Mouse (Mus musculus) hindbrain, embryonic 10.5 days (tissue): ENCODE results near the gene Ehd1. TPM values are rescaled to one million over a fixed set of nuclear protein-coding genes. Genes with fewer than 3 reads are reported as not detected.

Experiments used
- DNase-seq: peaks from one replicate; pipeline ENCODE4 v3.0.0-alpha.2; 2017; ENCODE audit warnings: low spot score
- H3K27ac ChIP-seq: fragments of 300-500 bp; sonication (generic); 2 replicates; pipeline ENCODE4 v1.5.1; 2016; ENCODE audit warnings: mild to moderate bottlenecking, moderate library complexity
- H3K27me3 ChIP-seq: fragments of 300-500 bp; sonication (generic); 2 replicates; pipeline ENCODE4 v1.6.1; 2016; ENCODE audit warnings: mild to moderate bottlenecking; ENCODE audit not compliant: poor library complexity, insufficient read depth, severe bottlenecking
- H3K36me3 ChIP-seq: fragments of 300-500 bp; sonication (generic); 2 replicates; pipeline ENCODE4 v1.6.1; 2016; ENCODE audit warnings: mild to moderate bottlenecking, moderate library complexity
- H3K4me1 ChIP-seq: fragments of 300-500 bp; sonication (generic); replicated peaks from 2 replicates; pipeline ENCODE4 v1.6.1; 2016; ENCODE audit warnings: mild to moderate bottlenecking
- H3K4me3 ChIP-seq: fragments of 300-500 bp; sonication (generic); 2 replicates; pipeline ENCODE4 v1.5.1; 2016; ENCODE audit warnings: mild to moderate bottlenecking, moderate library complexity
- H3K9me3 ChIP-seq: fragments of 300-500 bp; sonication (generic); 2 replicates; pipeline ENCODE4 v1.6.1; 2016; ENCODE audit warnings: mild to moderate bottlenecking, moderate library complexity
- WGBS: fragments of 180-500 bp; shearing (Covaris S2); methylation state at CpG from one replicate; pipeline ENCODE4 v1.1.7; 2016; 5-methylcytosine and 5-hydroxymethylcytosine counted together
- polyA plus RNA-seq: library from polyadenylated mRNA; unstranded; fragments of >200 nt; fragmentation: Nextera tagmentation; extraction: Ambion mirVana; gene quantifications from 2 replicates; pipeline ENCODE4 v1.2.1, GENCODE M21; 2016

Gene Ehd1
- polyA plus RNA-seq, 1 experiment from 2014 or later = 103 TPM

DNA sequence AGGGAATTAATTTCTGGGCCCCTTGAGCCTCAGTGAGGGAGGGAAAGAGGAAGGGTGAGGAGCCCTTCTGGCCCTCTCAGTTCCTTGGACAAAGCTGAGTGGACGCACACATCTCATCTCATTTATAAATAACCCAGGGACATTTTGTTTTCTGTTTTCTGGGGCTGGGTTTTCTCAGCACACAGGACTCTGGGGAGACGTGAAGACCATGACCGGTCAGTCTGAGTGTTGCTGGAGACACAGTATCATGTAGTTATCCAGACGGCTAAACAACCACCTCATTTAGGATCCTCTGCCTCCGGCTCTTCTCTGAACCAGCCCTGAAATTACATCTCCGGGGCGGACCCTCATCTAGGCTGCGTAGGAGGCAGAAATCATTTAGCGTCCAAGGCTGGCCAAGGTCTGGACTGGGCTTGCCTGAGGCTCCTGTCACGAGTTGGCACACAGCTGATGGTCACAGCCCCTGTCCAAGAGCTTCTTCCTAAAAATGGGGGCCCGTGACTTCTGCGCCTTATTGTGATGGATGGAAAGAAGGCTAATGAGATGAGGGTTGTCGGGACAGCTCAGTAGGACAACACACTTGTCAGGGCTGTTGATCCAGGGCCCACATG is 2.4 kb upstream of the Ehd1 start:
- Histone ChIP-seq H3K27me3 (no peaks in the 10 kb centered on the region; the same call in 1 of the 2 replicates), H3K4me3 (no peak overlapping the region), H3K27ac (no peak overlapping the region), H3K36me3 (peaks cover under 1% of the 10 kb centered on the region), H3K9me3 (no peaks in the 10 kb centered on the region), H3K4me1 (peaks cover 45% of the 10 kb centered on the region)
- DNase-seq = no peak
- 92% methylated on average over 13 of the region's 13 CpGs for WGBS

DNA sequence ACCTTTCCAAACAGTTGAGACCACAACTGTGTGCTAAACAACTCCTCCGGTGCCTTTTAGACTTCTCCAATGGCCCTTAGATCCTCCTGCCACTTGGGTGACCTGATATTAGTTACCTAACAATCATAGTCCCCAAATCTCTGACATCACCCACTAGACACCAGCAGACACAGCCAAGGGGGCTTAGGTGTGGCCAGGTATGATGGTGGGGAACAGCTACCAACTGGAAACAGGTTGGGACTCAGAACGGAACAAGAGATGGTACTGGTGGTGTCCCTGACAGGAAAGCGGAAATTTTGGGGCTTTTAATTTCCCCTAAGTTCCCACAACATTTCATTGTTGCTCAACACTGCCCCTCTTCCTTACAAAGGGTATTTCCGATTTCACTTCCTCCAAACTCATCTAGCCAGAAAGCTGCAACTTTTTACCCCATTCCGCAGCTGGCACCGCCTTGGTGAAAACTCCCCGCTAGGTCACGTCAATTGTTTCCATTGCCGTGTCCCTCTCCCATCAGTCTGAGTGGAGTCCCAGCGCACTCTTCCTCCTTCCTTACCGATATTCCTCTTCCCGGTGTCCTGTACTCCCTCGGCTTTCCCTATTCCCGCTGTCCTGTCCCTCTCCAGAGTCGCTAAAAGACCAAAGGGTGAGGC is 660 bp upstream of the Ehd1 start:
- no peak for DNase-seq
- Histone ChIP-seq H3K27ac (peak overlapping the region; percentile 92), H3K27me3 (no peaks in the 10 kb centered on the region; the same call in 1 of the 2 replicates), H3K4me3 (peak overlapping the region; percentile 94), H3K4me1 (peaks cover 59% of the 10 kb centered on the region), H3K36me3 (peaks cover 18% of the 10 kb centered on the region), H3K9me3 (no peaks in the 10 kb centered on the region)
- 9% methylated on average over 15 of the region's 15 CpGs for WGBS

DNA sequence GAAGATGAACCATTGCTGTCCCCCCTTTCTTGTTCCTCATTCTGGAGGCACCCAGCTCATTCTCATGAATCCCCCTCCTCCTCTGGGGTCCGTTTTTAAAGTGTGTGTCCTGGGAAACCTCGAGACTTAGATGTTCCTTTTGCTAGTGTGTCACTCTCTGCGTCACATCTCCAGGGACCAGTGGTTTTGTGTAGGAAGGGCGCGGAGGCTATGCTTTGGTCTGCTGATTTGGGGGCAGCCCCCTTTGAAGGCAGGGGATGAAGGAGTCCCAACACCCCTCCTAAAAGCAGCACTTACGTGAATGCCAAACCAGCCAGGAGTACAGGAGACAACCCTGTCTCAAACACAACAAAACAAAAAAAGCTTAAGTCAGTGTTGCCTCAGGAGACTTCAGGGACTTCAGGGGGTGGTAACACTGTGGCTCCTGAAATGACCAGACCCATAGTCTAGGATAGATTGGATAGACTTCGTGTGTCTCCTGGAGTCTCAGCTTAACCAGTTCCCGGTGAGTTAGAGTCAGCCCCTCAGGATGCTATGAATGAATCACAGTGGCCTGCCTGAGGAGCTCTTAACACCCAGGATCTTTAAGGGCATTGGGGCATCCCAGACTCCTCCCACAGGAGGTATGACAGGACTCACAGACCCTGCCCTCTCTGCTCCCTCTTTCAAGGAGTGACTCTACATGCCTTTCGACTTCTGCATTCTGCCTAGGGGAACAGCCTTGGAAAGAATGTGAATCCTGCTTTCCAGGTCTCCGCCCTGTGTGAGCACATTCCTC is 1.3 kb downstream of the Ehd1 start:
- WGBS = 5% methylated on average over 10 of the region's 10 CpGs
- peaks cover 38% of the 10 kb centered on the region for H3K36me3 ChIP-seq
- H3K4me3 ChIP-seq = peak overlapping the region; percentile 94
- peak; percentile 34 for DNase-seq
- no peaks in the 10 kb centered on the region for H3K9me3 ChIP-seq
- peaks cover 56% of the 10 kb centered on the region for H3K4me1 ChIP-seq
- H3K27ac ChIP-seq = peak overlapping the region; percentile 92
- H3K27me3 ChIP-seq = no peaks in the 10 kb centered on the region

DNA sequence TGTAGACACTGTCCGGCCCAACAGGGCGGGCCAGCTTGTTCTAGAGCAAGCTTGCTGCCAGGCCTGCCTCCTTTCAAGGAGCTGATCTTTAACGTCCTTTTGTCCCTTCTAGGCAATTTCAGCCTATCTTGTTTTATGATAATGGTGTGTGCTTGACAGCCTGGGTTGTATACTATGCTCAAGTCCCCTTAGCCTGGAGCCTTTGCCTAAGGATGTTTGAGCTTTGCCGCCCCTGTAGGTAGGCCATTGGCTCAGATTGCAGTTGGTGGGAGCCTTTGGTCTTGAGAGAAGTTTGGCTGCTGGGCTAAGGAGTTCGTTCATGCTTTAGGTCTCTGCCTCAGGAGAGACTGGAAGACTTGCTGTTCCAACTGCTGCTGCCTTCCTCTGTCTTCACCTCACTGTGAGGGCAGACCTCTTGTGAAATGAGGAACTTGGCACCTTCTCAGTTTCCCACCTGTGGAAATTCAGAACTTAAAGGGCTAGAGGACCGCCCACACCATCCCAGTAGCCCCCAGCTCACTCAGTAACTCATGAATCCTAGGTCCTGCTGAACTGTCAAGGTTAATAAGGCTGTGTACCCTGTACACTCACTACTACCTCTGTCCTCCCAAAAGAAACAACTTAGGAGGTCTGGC is 2.0 kb downstream of the Ehd1 start:
- 46% methylated on average over 6 of the region's 6 CpGs for WGBS
- H3K4me3 ChIP-seq = peak overlapping the region; percentile 94
- peak overlapping the region; percentile 92 for H3K27ac ChIP-seq
- H3K4me1 ChIP-seq = peaks cover 56% of the 10 kb centered on the region
- H3K9me3 ChIP-seq = no peaks in the 10 kb centered on the region
- H3K36me3 ChIP-seq = peaks cover 45% of the 10 kb centered on the region
- DNase-seq = no peak
- no peaks in the 10 kb centered on the region for H3K27me3 ChIP-seq

DNA sequence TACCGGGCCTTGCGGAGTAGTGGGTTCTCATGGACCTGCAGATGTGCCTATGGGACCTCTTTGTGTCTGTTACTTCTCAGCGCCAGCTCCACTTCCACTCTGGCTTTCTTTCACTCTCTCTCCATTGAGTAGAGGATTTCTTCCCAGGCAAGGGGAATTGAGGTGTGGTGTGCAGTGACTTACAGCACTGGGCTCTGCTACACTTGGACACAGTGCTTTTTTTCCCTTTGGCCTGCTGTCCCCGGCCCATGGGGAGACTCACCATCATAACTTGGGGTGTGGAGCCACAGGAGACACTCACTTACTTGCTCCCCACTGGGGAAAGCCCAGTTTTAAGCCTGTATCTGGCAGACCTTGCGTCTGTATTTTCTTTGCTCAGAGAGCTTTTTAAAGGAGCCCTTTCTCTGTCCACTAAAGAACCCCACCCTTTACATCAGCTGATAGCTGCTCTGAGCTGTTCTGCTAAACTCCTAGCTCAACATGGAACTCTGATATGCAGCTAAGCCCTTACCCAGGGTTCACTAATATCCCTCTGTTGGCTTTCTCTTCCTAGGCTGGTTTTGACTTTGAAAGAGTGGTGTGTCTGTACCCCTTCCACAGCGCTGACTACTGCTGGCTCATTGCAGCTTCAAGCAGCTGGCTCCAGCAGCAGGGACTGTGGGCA is 3.1 kb downstream of the Ehd1 start:
- no peak for DNase-seq
- Histone ChIP-seq H3K9me3 (no peaks in the 10 kb centered on the region), H3K27me3 (no peaks in the 10 kb centered on the region), H3K4me1 (peaks cover 56% of the 10 kb centered on the region), H3K4me3 (peak overlapping the region; percentile 94), H3K36me3 (peaks cover 55% of the 10 kb centered on the region), H3K27ac (peak overlapping the region; percentile 92; the same call in 1 of the 2 replicates)
- WGBS = 92% methylated on average over 6 of the region's 6 CpGs

DNA sequence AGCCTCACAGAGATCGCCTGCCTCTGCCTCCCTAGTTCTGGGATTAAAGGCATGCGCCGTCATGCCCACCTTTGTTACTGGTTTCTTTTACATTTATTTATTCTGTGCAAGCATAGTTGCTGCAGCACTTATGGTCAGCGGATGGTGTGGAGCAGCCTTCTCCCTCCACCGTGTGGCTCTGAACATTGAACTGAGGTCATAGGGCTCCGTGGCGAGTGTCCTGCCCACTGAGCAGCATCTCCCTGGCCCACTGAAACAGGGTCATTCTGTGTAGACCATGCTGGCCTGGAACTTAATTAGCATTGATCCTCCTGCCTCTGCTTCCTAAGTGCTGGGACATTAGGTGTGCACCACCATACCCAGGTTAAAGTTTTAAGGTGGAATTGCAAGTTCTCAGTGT is 4.0 kb downstream of the Ehd1 start:
- WGBS = 88% methylated on average over 7 of the region's 7 CpGs
- peak overlapping the region; percentile 6; the same call in 1 of the 2 replicates for H3K4me3 ChIP-seq
- DNase-seq = no peak
- H3K27ac ChIP-seq = peak overlapping the region; percentile 23; the same call in 1 of the 2 replicates
- H3K4me1 ChIP-seq = peaks cover 49% of the 10 kb centered on the region
- H3K9me3 ChIP-seq = no peaks in the 10 kb centered on the region
- H3K36me3 ChIP-seq = peaks cover 65% of the 10 kb centered on the region
- no peaks in the 10 kb centered on the region for H3K27me3 ChIP-seq

DNA sequence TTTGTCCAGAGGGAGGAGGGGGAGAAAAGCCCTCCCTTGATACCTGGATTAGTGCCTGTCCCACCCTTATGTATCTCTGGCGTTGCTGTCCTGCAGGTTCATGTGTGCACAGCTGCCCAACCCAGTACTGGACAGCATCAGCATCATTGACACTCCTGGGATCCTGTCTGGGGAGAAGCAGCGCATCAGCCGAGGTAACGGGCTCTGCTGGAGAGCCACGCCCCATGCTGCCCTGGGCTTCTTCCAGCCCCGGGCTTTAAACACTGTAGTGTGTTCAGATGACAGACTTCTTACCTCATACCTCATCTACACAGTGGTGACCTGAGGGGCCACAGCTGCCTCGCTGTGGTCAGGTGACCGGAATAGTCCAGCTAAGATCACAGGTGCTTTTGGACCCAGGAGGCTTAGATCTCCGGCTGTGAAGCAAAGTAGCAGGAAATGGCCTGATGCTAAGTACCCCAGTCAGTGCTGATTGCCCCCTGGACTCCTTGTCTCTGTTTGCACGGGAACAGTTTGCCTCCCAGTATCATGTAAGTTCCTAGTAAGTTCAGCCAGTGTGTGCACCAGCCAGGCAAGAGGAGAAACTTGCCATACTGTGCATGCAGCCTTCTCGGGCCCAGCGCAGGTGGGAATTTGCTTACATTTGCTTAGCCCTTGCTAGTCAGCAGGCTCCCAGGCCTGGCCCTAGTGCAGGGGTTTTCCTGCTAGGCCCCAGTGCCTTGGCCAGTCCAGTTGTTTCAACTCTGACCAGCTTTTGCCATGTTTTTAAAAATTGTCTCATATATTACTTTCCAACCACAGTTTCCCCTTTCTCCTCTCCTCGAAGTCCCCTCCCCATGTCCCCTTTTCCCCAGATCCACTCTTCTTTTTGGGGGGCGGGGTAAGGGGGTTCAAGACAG is 4.8 kb downstream of the Ehd1 start:
- WGBS = 88% methylated on average over 14 of the region's 14 CpGs
- H3K4me3 ChIP-seq = no peak overlapping the region
- no peaks in the 10 kb centered on the region for H3K9me3 ChIP-seq
- H3K27me3 ChIP-seq = no peaks in the 10 kb centered on the region
- H3K4me1 ChIP-seq = peaks cover 41% of the 10 kb centered on the region
- H3K36me3 ChIP-seq = peaks cover 73% of the 10 kb centered on the region
- no peak for DNase-seq
- H3K27ac ChIP-seq = no peak overlapping the region

DNA sequence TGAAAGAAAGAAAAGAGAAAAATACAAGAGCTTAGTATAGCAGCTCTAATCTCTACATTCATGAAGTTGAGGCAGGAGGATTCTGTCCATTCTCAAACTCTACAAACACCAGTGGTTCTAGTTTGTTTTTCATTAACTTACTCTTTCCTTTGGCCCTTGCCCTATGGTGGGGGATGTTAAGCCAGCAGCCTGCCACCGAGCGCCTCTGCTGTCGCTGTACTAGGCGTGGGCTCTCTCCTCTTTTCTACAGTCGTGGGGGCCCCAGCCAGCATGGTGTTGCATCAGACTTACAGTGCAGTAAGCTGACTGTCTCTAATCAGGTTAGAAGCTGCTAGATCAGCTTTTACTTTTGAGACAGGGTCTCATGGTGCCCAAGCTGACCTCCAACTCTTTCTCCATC is 6.5 kb downstream of the Ehd1 start:
- Histone ChIP-seq H3K27me3 (no peaks in the 10 kb centered on the region), H3K4me3 (no peak overlapping the region), H3K36me3 (peaks cover 89% of the 10 kb centered on the region), H3K9me3 (no peaks in the 10 kb centered on the region), H3K4me1 (peaks cover 40% of the 10 kb centered on the region), H3K27ac (no peak overlapping the region)
- DNase-seq = no peak
- 89% methylated on average over 5 of the region's 5 CpGs for WGBS

DNA sequence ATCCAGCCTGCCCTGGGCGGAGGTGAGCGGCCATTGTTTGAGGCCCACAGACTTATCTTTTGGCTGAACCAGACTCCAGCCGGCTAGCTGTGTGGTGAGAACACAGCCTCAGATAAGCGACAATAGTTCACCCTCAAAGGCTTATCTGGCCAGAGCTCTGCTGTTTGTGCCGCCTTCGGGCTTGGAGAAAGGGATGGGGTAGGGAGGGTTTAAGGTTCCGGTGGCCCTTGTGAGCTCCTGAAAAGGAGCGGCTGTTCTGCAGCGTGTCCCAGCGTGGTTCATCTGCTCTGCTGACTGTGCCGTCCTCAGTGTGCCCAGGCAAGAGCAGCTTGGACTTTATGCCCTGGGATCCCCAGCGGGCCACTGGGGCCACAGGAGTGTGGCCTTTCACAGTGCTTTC is 8.0 kb downstream of the Ehd1 start:
- Histone ChIP-seq H3K27me3 (no peaks in the 10 kb centered on the region), H3K36me3 (peaks cover 98% of the 10 kb centered on the region), H3K27ac (peak overlapping the region; percentile 56), H3K9me3 (no peaks in the 10 kb centered on the region), H3K4me1 (peaks cover 32% of the 10 kb centered on the region), H3K4me3 (no peak overlapping the region)
- WGBS = 91% methylated on average over 12 of the region's 12 CpGs
- DNase-seq = no peak

DNA sequence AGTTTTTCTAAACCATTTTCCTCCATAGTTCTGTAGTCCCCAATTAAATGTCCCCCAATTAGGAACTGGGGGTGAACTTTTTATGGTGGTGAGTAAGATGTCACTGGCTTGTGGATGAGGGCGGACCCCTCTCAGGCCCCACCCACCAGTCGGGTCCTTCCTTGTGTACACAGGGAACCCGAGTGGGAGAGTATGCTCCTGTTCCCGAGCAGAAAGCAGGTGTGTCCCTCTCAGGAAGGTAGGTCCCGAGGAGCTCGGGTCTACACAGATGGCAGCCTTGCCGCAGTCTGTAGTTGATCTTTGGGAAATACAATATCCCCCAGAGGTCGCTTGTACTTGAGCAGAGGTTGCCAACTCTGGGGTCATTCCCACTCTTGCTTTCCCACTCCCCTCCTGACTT is 8.7 kb downstream of the Ehd1 start:
- Histone ChIP-seq H3K4me1 (peaks cover 25% of the 10 kb centered on the region), H3K9me3 (no peaks in the 10 kb centered on the region), H3K36me3 (peaks cover 98% of the 10 kb centered on the region), H3K27me3 (no peaks in the 10 kb centered on the region), H3K27ac (peak overlapping the region; percentile 56; the same call in 1 of the 2 replicates), H3K4me3 (no peak overlapping the region)
- WGBS = 72% methylated on average over 8 of the region's 8 CpGs
- no peak for DNase-seq

DNA sequence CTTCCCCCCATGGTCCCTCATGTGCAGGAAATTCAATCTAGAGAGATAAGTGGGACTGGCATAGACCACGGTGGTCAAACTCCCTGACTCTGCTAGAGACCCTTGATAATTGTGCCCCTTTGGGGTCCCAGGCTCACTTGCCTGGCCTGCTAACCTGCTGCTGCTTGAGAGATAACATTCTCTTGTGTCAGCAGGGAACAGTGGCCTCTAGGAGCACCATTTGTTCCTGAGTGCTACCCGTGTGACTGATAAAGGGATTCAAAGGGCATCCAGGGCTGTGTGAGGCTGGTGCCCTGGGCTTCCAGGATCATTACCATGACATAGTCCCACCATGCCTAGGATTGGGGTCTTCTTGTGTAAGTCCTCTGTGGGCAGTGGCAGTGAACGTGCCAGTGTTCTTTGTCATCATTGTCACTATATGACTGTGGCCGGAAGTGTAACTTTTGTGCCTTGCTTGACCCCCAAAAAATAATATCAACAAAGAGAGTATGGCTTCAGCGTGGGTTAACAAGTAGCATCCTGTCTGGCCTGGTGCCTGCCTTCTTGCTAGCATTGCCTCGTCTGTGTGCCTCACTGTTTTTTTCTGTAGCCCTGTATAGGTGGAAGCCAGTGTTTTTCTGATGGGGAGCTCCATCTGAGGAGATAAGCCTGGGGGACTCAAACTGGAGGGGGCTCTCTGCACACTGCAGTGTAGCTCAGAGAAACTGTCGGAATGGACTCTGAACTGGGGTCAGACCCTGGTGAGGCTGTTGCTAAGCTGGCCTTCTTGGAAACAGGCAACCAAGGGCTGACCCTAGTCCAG is 9.3 kb downstream of the Ehd1 start:
- H3K4me3 ChIP-seq = no peak overlapping the region
- H3K36me3 ChIP-seq = peaks cover 95% of the 10 kb centered on the region
- H3K27ac ChIP-seq = no peak overlapping the region
- H3K4me1 ChIP-seq = peaks cover 19% of the 10 kb centered on the region
- H3K27me3 ChIP-seq = no peaks in the 10 kb centered on the region
- no peaks in the 10 kb centered on the region for H3K9me3 ChIP-seq
- no peak for DNase-seq
- WGBS = 81% methylated on average over 7 of the region's 7 CpGs
